Mouse (Mus musculus) liver, adult 2 months (tissue): ENCODE measurements around the gene Pdp2. TPM values are rescaled to one million over a fixed set of nuclear protein-coding genes. Genes with fewer than 3 reads are reported as not detected.

Source experiments
- DNase-seq: peaks from one replicate; pipeline ENCODE4 v3.0.0-alpha.2; 2011; ENCODE audit warnings: low read depth, low spot score; ENCODE audit errors: extremely low read depth
- H3K27ac ChIP-seq: fragments of 200-500 bp; replicated peaks from 2 replicates; pipeline ENCODE4 v1.5.1; 2012; ENCODE audit warnings: low read depth, mild to moderate bottlenecking, control low read depth, inconsistent platforms, low read length; ENCODE audit not compliant: insufficient read depth
- H3K27me3 ChIP-seq: fragments of 200-500 bp; 2 replicates; pipeline ENCODE4 v1.6.1; 2012; ENCODE audit warnings: mild to moderate bottlenecking, moderate library complexity, low read length, inconsistent platforms; ENCODE audit not compliant: control insufficient read depth, insufficient read depth
- H3K36me3 ChIP-seq: fragments of 200-500 bp; 2 replicates; pipeline ENCODE4 v1.6.1; 2012; ENCODE audit warnings: low read length, inconsistent platforms; ENCODE audit not compliant: control insufficient read depth, insufficient read depth
- H3K4me1 ChIP-seq: fragments of 200-500 bp; 2 replicates; pipeline ENCODE4 v1.6.1; 2011; ENCODE audit warnings: low read length; ENCODE audit not compliant: control insufficient read depth, insufficient read depth
- H3K4me3 ChIP-seq: fragments of 200-500 bp; 2 replicates; pipeline ENCODE4 v1.5.1; 2011; ENCODE audit warnings: low read depth, mild to moderate bottlenecking, control low read depth, low read length, moderate library complexity; ENCODE audit not compliant: insufficient read depth
- H3K79me2 ChIP-seq: fragments of 200-500 bp; 2 replicates; pipeline ENCODE4 v1.6.1; 2012; ENCODE audit warnings: inconsistent platforms, mild to moderate bottlenecking, low read length, moderate library complexity; ENCODE audit not compliant: control insufficient read depth, insufficient read depth
- H3K9ac ChIP-seq: fragments of 200-500 bp; 2 replicates; pipeline ENCODE4 v1.6.1; 2012; ENCODE audit warnings: low read depth, mild to moderate bottlenecking, control low read depth, inconsistent platforms, low read length
- CTCF ChIP-seq: fragments of 200-500 bp; IDR thresholded peaks from 2 replicates; pipeline ENCODE4 v1.5.1; 2011; ENCODE audit warnings: low read depth, low read length, control low read depth
- POLR2A ChIP-seq: fragments of 200-500 bp; IDR thresholded peaks from 2 replicates; pipeline ENCODE4 v1.6.1; 2011; ENCODE audit warnings: low read length, control low read depth; ENCODE audit not compliant: insufficient read depth; ENCODE audit errors: extremely low read depth
- WGBS: fragments of 180-500 bp; shearing (Covaris S2); methylation state at CpG from one replicate; pipeline ENCODE4 v1.1.7; 2018; 5-methylcytosine and 5-hydroxymethylcytosine counted together
- polyA plus RNA-seq: library from polyadenylated mRNA; depleted of rRNA; stranded (reverse); fragments of >200 nt; gene quantifications from 2 replicates; pipeline ENCODE4 v1.2.3, GENCODE M21; 2012; rRNA removed
- total RNA-seq: library from RNA; depleted of rRNA; stranded (reverse); fragments of >200 nt; gene quantifications from 2 replicates; pipeline ENCODE4 v1.2.3, GENCODE M21; 2014; rRNA removed

Pdp2 gene
- total RNA-seq (16.4 and 20.0 TPM in 2 replicates), polyA plus RNA-seq (9.6 and 11.9 TPM in 2 replicates)

DNA sequence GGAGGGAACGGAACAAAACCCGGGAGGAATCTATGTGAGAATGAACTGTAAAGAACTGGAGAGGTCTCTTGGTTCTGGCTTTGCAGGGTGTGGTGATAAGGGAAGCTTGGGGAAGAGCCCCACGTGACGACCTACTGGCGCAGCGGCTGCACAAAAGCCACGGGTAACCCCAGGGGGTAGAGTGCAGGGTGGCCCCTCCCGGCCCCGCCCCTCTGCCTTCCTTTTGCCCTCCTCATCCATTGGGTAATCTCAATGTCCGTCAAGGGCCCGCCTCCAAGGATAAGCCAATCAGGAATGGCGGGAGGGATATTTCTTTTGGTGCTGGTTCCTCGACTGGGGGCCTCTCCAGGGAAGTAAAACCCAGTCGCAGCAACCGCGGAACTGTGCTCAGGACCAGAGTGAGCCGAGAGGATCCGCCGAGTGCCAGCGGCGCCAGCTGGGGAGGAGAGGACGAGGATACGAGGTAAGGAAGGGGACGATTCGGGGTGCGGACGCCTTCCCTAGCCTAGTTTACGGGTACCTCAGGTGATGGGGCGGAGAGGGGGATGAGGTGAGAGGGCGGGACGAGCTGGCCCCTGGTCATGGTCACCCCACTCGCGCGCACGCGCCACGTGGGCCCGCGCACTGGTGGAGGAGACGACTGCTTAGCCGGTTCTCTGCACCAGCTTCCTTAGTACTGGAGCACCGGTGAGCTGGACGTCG, at the start of gene Pdp2:
Gene Pdp2 (plus strand): TSS at position 319 of the 702 bp plus-strand sequence.
- H3K79me2 ChIP-seq = peaks cover 25% of the 10 kb centered on the region
- WGBS = under 1% methylated on average over 44 of the region's 44 CpGs
- peak; percentile 94 for DNase-seq

DNA sequence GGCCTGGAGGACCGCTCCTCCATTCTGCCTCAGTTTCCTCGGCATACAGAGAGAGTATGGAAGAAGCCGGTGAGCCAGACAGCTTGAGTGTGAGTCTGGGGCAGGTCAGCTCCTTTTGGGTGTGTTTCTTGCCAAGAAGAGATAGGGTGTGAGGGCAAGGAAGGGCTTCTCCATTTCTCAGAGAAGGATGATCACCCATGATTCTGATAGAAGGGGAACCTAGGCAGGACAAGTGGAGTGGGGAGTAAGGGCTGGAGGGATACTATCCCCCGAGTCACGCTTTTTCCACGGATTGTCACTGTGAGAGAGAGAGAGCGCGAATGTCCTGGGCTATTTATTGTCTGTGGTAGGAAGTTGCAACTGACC, 49.8 kb upstream of the Pdp2 start:
- Histone ChIP-seq H3K27ac (no peak overlapping the region), H3K4me1 (peaks cover 6% of the 10 kb centered on the region), H3K9ac (peak overlapping the region; percentile 58; the same call in 1 of the 2 replicates), H3K36me3 (no peaks in the 10 kb centered on the region), H3K27me3 (peaks cover 7% of the 10 kb centered on the region; the same call in 1 of the 2 replicates), H3K4me3 (peak overlapping the region; percentile 57; the same call in 1 of the 2 replicates), H3K79me2 (no peaks in the 10 kb centered on the region)
- TF ChIP-seq POLR2A = no peak
- TF ChIP-seq CTCF = no peak
- no peak for DNase-seq
- 29% methylated on average over 8 of the region's 8 CpGs for WGBS

More for the DNA sequence above, at the start of gene Pdp2:
- peaks cover 29% of the 10 kb centered on the region for H3K4me1 ChIP-seq
- H3K27me3 ChIP-seq = no peaks in the 10 kb centered on the region
- peak within 1 kb of the TSS; percentile 76 for H3K4me3 ChIP-seq
- H3K36me3 ChIP-seq = peaks cover 21% of the 10 kb centered on the region
- TF ChIP-seq CTCF (no peak), POLR2A (peak; percentile 73)
- H3K9ac ChIP-seq = peak within 1 kb of the TSS; percentile 86
- H3K27ac ChIP-seq = peak within 1 kb of the TSS; percentile 97

GRCm38 (mm10) chr8:104542160-104542559, 49.1 kb upstream of the Pdp2 start:
- no peak for DNase-seq
- Histone ChIP-seq H3K79me2 (no peaks in the 10 kb centered on the region), H3K4me1 (peaks cover 6% of the 10 kb centered on the region), H3K27me3 (peaks cover 7% of the 10 kb centered on the region; the same call in 1 of the 2 replicates), H3K27ac (no peak overlapping the region), H3K36me3 (no peaks in the 10 kb centered on the region), H3K4me3 (no peak overlapping the region), H3K9ac (no peak overlapping the region)
- TF ChIP-seq POLR2A = no peak
- TF ChIP-seq CTCF = no peak
- WGBS = 52% methylated on average over 11 of the region's 11 CpGs

GRCm38 (mm10) chr8:104543440-104544045, 47.7 kb upstream of the Pdp2 start:
- no peak for TF ChIP-seq CTCF
- no peak for TF ChIP-seq POLR2A
- Histone ChIP-seq H3K4me3 (no peak overlapping the region), H3K36me3 (no peaks in the 10 kb centered on the region), H3K27me3 (peaks cover 7% of the 10 kb centered on the region; the same call in 1 of the 2 replicates), H3K4me1 (peaks cover 6% of the 10 kb centered on the region), H3K9ac (no peak overlapping the region), H3K79me2 (no peaks in the 10 kb centered on the region), H3K27ac (no peak overlapping the region)
- DNase-seq = no peak
- WGBS = 92% methylated on average over 8 of the region's 8 CpGs

DNA sequence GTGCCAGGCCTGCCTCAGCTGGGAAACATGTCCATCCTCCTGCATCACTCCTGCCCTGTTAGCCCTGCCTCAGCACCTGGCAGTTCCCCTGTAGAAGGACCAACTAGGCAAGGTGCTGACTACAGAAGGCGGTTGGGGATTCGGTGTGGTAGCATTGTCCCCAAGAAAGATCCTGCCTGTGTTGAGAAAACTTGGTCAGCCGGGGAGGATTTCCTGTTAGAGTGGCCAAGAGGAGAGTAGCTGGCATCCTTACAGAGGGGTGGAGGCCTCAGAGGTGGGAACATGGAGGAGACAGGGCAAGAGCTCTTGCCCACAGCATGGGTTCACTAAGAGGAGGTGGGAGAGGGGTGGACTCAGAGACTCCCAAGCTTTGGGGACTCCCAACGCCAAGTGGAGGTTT, 36.1 kb upstream of the Pdp2 start:
- no peaks in the 10 kb centered on the region for H3K79me2 ChIP-seq
- H3K36me3 ChIP-seq = no peaks in the 10 kb centered on the region
- TF ChIP-seq CTCF (no peak), POLR2A (no peak)
- no peak for DNase-seq
- H3K9ac ChIP-seq = no peak overlapping the region
- H3K4me3 ChIP-seq = no peak overlapping the region
- H3K27me3 ChIP-seq = no peaks in the 10 kb centered on the region
- H3K27ac ChIP-seq = no peak overlapping the region
- 72% methylated on average over 4 of the region's 4 CpGs for WGBS
- H3K4me1 ChIP-seq = no peaks in the 10 kb centered on the region

GRCm38 (mm10) chr8:104557226-104557625, 34.0 kb upstream of the Pdp2 start:
- H3K4me1 ChIP-seq = no peaks in the 10 kb centered on the region
- no peak overlapping the region for H3K9ac ChIP-seq
- 25% methylated on average over 7 of the region's 7 CpGs for WGBS
- no peak overlapping the region for H3K27ac ChIP-seq
- no peaks in the 10 kb centered on the region for H3K79me2 ChIP-seq
- no peak for DNase-seq
- H3K4me3 ChIP-seq = no peak overlapping the region
- no peaks in the 10 kb centered on the region for H3K36me3 ChIP-seq
- no peaks in the 10 kb centered on the region for H3K27me3 ChIP-seq
- TF ChIP-seq CTCF = no peak
- no peak for TF ChIP-seq POLR2A
